ENCODE assay signal across 10 mouse cellular contexts in genomic region chr8:125165505-125166446, GRCm38 (mm10).
DNase-seq lines count a peak whose midpoint lies in the region; ATAC-seq and TF ChIP-seq lines count a peak whose summit lies in the region.
"Had no signal": no experiment of that assay in that cellular context is flagged by ENCODE, and none has a peak within 500 bp of the region (broad histone marks: within the 10 kb centered on the region; RNA-seq: fewer than 3 reads in every experiment).

No protein-coding gene starts in this region.

- H3K4me3 ChIP-seq in liver, adult 2 months (ENCODE audit: insufficient read depth, low read depth, low read length): no peak overlapping the region
- no peak overlapping the region for H3K4me3 ChIP-seq in liver, embryonic 12.5 days
- no peak overlapping the region for H3K4me3 ChIP-seq in gastrocnemius, adult 2 months
- H3K4me3 ChIP-seq: embryonic facial prominence, embryonic 12.5 days; limb, embryonic 15.5 days had no signal

- no peak overlapping the region for H3K27ac ChIP-seq in liver, adult 2 months (replicated peaks; ENCODE audit: insufficient read depth, low read depth, low read length)
- H3K27ac ChIP-seq in liver, embryonic 12.5 days: no peak overlapping the region
- H3K27ac ChIP-seq in gastrocnemius, adult 2 months: no peak overlapping the region
- H3K27ac ChIP-seq: embryonic facial prominence, embryonic 12.5 days; limb, embryonic 15.5 days had no signal

- no peak overlapping the region for H3K4me2 ChIP-seq in liver, embryonic 12.5 days
- H3K4me2 ChIP-seq: embryonic facial prominence, embryonic 12.5 days; limb, embryonic 15.5 days had no signal

- WGBS in liver, adult 2 months: 60% methylated on average over 11 of the region's 11 CpGs
- 56% methylated on average over 11 of the region's 11 CpGs for WGBS in liver, embryonic 12.5 days (ENCODE audit: insufficient replicate concordance)

- H3K9me3 ChIP-seq in liver, embryonic 12.5 days (replicated peaks): no peaks in the 10 kb centered on the region
- H3K9me3 ChIP-seq: embryonic facial prominence, embryonic 12.5 days; limb, embryonic 15.5 days had no signal

- no peaks in the 10 kb centered on the region for H3K4me1 ChIP-seq in liver, adult 2 months (ENCODE audit: control insufficient read depth, insufficient read depth, low read length)
- H3K4me1 ChIP-seq in liver, embryonic 12.5 days: no peaks in the 10 kb centered on the region
- H3K4me1 ChIP-seq: embryonic facial prominence, embryonic 12.5 days; limb, embryonic 15.5 days had no signal

- no peaks in the 10 kb centered on the region for H3K36me3 ChIP-seq in liver, adult 2 months (ENCODE audit: control insufficient read depth, insufficient read depth, low read length)
- H3K36me3 ChIP-seq in liver, embryonic 12.5 days: no peaks in the 10 kb centered on the region
- H3K36me3 ChIP-seq: embryonic facial prominence, embryonic 12.5 days; limb, embryonic 15.5 days had no signal

- peak; percentile 25 for DNase-seq in liver, adult 2 months (ENCODE audit: extremely low read depth, low read depth, low spot score)
- DNase-seq in MN1 (ENCODE audit: low spot score): peak; percentile 51
- DNase-seq in cerebellum, adult 9-11 months: peak; percentile 28
- peak; percentile 59 for DNase-seq in gastrocnemius, adult 2 months
- peak; percentile 70 for DNase-seq in kidney, postnatal 10 days
- peak; percentile 34 to 46 for DNase-seq in thymus, postnatal 36 days

- intact Hi-C loops in gastrocnemius, adult 2 months (cut with DNase I): loop anchor here (5.0 kb wide), 2 partner anchors 98 to 707 kb away; no protein-coding TSS in a partner anchor

- H3K9ac ChIP-seq in liver, adult 2 months (ENCODE audit: low read depth, low read length): no peak overlapping the region
- no peak overlapping the region for H3K9ac ChIP-seq in liver, embryonic 12.5 days
- H3K9ac ChIP-seq: embryonic facial prominence, embryonic 12.5 days; limb, embryonic 15.5 days had no signal

- no peaks in the 10 kb centered on the region for H3K27me3 ChIP-seq in liver, adult 2 months (ENCODE audit: control insufficient read depth, insufficient read depth, low read length)
- H3K27me3 ChIP-seq in liver, embryonic 12.5 days (replicated peaks): 0 out of 2 replicates have a peak, but pooled peaks cover 2% of the 10 kb centered on the region
- H3K27me3 ChIP-seq: embryonic facial prominence, embryonic 12.5 days had no signal

- no peak for TF ChIP-seq POLR2A in liver, adult 2 months (IDR thresholded peaks at IDR 0.05; ENCODE audit: extremely low read depth, insufficient read depth, low read length)

- peak; percentile 58; the same call in 1 of the 2 replicates for TF ChIP-seq CTCF in liver, adult 2 months (IDR thresholded peaks at IDR 0.05; ENCODE audit: low read depth, low read length)
- peak; percentile 82 for TF ChIP-seq CTCF in gastrocnemius, adult 2 months (IDR thresholded peaks at IDR 0.05)

- H3K79me2 ChIP-seq in liver, adult 2 months (ENCODE audit: control insufficient read depth, insufficient read depth, low read length): no peaks in the 10 kb centered on the region

- no peak for ATAC-seq in liver, embryonic 12.5 days
- peak; percentile 97 for ATAC-seq in megakaryocyte progenitor cell, adult 5-6 weeks (replicated peaks; ENCODE audit: poor library complexity)
